Comparison of ENCODE assay signal across 17 mouse cellular contexts in the genomic region with DNA sequence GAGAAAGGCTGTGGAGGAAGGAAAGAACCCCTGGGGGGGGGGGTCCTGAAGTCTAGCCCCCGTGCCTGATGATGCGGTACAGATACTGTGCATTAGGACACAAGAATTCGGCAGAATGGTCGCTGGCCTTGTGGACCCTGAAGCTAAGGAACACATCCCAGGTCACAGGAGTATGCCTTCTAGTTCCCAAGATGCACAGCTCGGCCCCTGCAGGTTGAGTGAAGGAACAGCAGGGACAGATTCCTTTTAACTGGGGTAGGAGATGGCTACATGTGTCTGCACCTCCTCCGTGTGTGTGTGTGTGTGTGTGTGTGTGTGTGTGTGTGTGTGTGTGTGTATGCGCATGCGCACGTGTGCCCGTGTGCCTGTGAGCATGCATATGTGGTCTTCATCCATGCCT.
A peak's percentile ranks its signal among the peaks of the same experiment; 100 is the strongest.
DNase-seq lines count a peak whose midpoint lies in the region; ATAC-seq and TF ChIP-seq lines count a peak whose summit lies in the region.
"Had no signal": no experiment of that assay in that cellular context is flagged by ENCODE, and none has a peak within 500 bp of the region (broad histone marks: within the 10 kb centered on the region; RNA-seq: fewer than 3 reads in every experiment).

No protein-coding gene starts in this region.

- H3K27me3 ChIP-seq in intestine, postnatal 0 days (replicated peaks; ENCODE audit: control insufficient read depth, insufficient read depth, low read length): no peaks in the 10 kb centered on the region
- H3K27me3 ChIP-seq in intestine, embryonic 16.5 days (replicated peaks; ENCODE audit: control insufficient read depth, insufficient read depth, low read length): no peaks in the 10 kb centered on the region
- no peaks in the 10 kb centered on the region for H3K27me3 ChIP-seq in ES-Bruce4 (ENCODE audit: control insufficient read depth, insufficient read depth, low read length, poor library complexity, severe bottlenecking)
- no peaks in the 10 kb centered on the region for H3K27me3 ChIP-seq in forebrain, embryonic 16.5 days (replicated peaks; ENCODE audit: control insufficient read depth, insufficient read depth, low read length)
- H3K27me3 ChIP-seq: heart, embryonic 12.5 days; limb, embryonic 15.5 days; lung, embryonic 15.5 days had no signal

- DNase-seq in cerebellum, adult 11-12 months: no peak
- no peak for DNase-seq in gastrocnemius, postnatal 25 days
- DNase-seq: cerebellum, adult 11 months; gastrocnemius, postnatal 10 days; right cerebral cortex, adult 18-20 months had no signal

- ATAC-seq in intestine, postnatal 0 days: no peak
- no peak for ATAC-seq in intestine, embryonic 16.5 days
- no peak for ATAC-seq in forebrain, embryonic 16.5 days
- ATAC-seq in megakaryocyte progenitor cell, adult 5-6 weeks (replicated peaks; ENCODE audit: poor library complexity): 0 out of 2 replicates have a peak, but pooled peaks have one; percentile 50
- no peak for ATAC-seq in monocyte, adult 5-6 weeks (replicated peaks; ENCODE audit: insufficient number of reproducible peaks, low FRiP score, low TSS enrichment, poor library complexity, severe bottlenecking)
- ATAC-seq: activated CD4-positive, CD25-positive, alpha-beta regulatory T cell, adult 4 months had no signal

- no peaks in the 10 kb centered on the region for H3K4me1 ChIP-seq in intestine, postnatal 0 days (replicated peaks; ENCODE audit: control insufficient read depth, insufficient read depth, low read length)
- H3K4me1 ChIP-seq in intestine, embryonic 16.5 days (ENCODE audit: control insufficient read depth, insufficient read depth, low read length): 0 out of 2 replicates have a peak, but pooled peaks cover 4% of the 10 kb centered on the region
- H3K4me1 ChIP-seq in ES-Bruce4 (ENCODE audit: control insufficient read depth, insufficient read depth, low read length): peaks cover 8% of the 10 kb centered on the region
- peaks cover 39% of the 10 kb centered on the region for H3K4me1 ChIP-seq in forebrain, embryonic 16.5 days (replicated peaks; ENCODE audit: control insufficient read depth, insufficient read depth, low read length)

- TF ChIP-seq POLR2A in ES-Bruce4 (IDR thresholded peaks at IDR 0.05; ENCODE audit: insufficient read depth, low read length): no peak

- H3K9ac ChIP-seq in intestine, postnatal 0 days (ENCODE audit: low read depth, low read length): no peak overlapping the region
- no peak overlapping the region for H3K9ac ChIP-seq in intestine, embryonic 16.5 days (ENCODE audit: low read depth, low read length)
- H3K9ac ChIP-seq in ES-Bruce4 (ENCODE audit: low read depth, poor library complexity, severe bottlenecking): no peak overlapping the region
- H3K9ac ChIP-seq in forebrain, embryonic 16.5 days (replicated peaks; ENCODE audit: low read depth, low read length): no peak overlapping the region
- H3K9ac ChIP-seq: heart, embryonic 12.5 days; limb, embryonic 15.5 days; lung, embryonic 15.5 days had no signal

- TF ChIP-seq CTCF in intestine, postnatal 0 days (IDR thresholded peaks at IDR 0.05; ENCODE audit: low read depth): peak; percentile 23; the same call in 1 of the 2 replicates
- peak; percentile 24 for TF ChIP-seq CTCF in ES-Bruce4 (IDR thresholded peaks at IDR 0.05; ENCODE audit: low read depth, low read length)

- 79% methylated on average over 10 of the region's 10 CpGs for WGBS in intestine, postnatal 0 days
- WGBS in intestine, embryonic 16.5 days: 82% methylated on average over 10 of the region's 10 CpGs
- WGBS in forebrain, embryonic 16.5 days: 86% methylated on average over 10 of the region's 10 CpGs

- H3K4me3 ChIP-seq in intestine, postnatal 0 days (ENCODE audit: low read depth, low read length): no peak overlapping the region
- no peak overlapping the region for H3K4me3 ChIP-seq in intestine, embryonic 16.5 days (ENCODE audit: low read length)
- H3K4me3 ChIP-seq in ES-Bruce4 (ENCODE audit: low read depth, low read length): no peak overlapping the region
- H3K4me3 ChIP-seq in forebrain, embryonic 16.5 days (replicated peaks; ENCODE audit: low read length): no peak overlapping the region
- H3K4me3 ChIP-seq: heart, embryonic 12.5 days; limb, embryonic 15.5 days; lung, embryonic 15.5 days; megakaryocyte, embryonic 14.5 days had no signal

- no peaks in the 10 kb centered on the region for H3K36me3 ChIP-seq in intestine, postnatal 0 days (ENCODE audit: control insufficient read depth, insufficient read depth)
- H3K36me3 ChIP-seq in intestine, embryonic 16.5 days (ENCODE audit: control insufficient read depth, insufficient read depth, low read length): no peaks in the 10 kb centered on the region
- no peaks in the 10 kb centered on the region for H3K36me3 ChIP-seq in ES-Bruce4 (ENCODE audit: control insufficient read depth, insufficient read depth, low read length, poor library complexity, severe bottlenecking)
- no peaks in the 10 kb centered on the region for H3K36me3 ChIP-seq in forebrain, embryonic 16.5 days (ENCODE audit: control insufficient read depth, insufficient read depth)
- H3K36me3 ChIP-seq: heart, embryonic 12.5 days; limb, embryonic 15.5 days; lung, embryonic 15.5 days had no signal

- H3K27ac ChIP-seq in intestine, postnatal 0 days (ENCODE audit: low read depth, low read length): no peak overlapping the region
- H3K27ac ChIP-seq in intestine, embryonic 16.5 days (ENCODE audit: low read length): no peak overlapping the region
- H3K27ac ChIP-seq in ES-Bruce4 (ENCODE audit: insufficient read depth, low read length): no peak overlapping the region
- peak overlapping the region; percentile 80 for H3K27ac ChIP-seq in forebrain, embryonic 16.5 days (ENCODE audit: low read length)
- H3K27ac ChIP-seq: kidney, postnatal 0 days; limb, embryonic 15.5 days; lung, embryonic 15.5 days had no signal

- no peaks in the 10 kb centered on the region for H3K9me3 ChIP-seq in intestine, postnatal 0 days (ENCODE audit: control insufficient read depth)
- no peaks in the 10 kb centered on the region for H3K9me3 ChIP-seq in intestine, embryonic 16.5 days (ENCODE audit: control insufficient read depth, low read length)
- no peaks in the 10 kb centered on the region for H3K9me3 ChIP-seq in ES-Bruce4 (replicated peaks; ENCODE audit: control insufficient read depth, insufficient read depth, low read length, poor library complexity, severe bottlenecking)
- no peaks in the 10 kb centered on the region for H3K9me3 ChIP-seq in forebrain, embryonic 16.5 days (ENCODE audit: control insufficient read depth, low read length)
- H3K9me3 ChIP-seq: heart, embryonic 12.5 days; limb, embryonic 15.5 days; lung, embryonic 15.5 days had no signal

- TF ChIP-seq EP300 in ES-Bruce4 (IDR thresholded peaks at IDR 0.05; ENCODE audit: insufficient read depth, low read depth, low read length): no peak

- no peak overlapping the region for H3K4me2 ChIP-seq in intestine, postnatal 0 days (replicated peaks; ENCODE audit: low read depth)
- no peak overlapping the region for H3K4me2 ChIP-seq in intestine, embryonic 16.5 days (ENCODE audit: low read depth, low read length)
- H3K4me2 ChIP-seq in forebrain, embryonic 16.5 days (ENCODE audit: low read length): no peak overlapping the region; the same call in 1 of the 2 replicates
- H3K4me2 ChIP-seq: heart, embryonic 12.5 days had no signal
